Mouse (Mus musculus) heart, postnatal 0 days (tissue): ENCODE results near the gene Pfkm. TPM values are rescaled to one million over a fixed set of nuclear protein-coding genes. Genes with fewer than 3 reads are reported as not detected.

Experiments used
- ATAC-seq: fragments of 200-750 bp; cut with Nextera tagmentation; 2 replicates; pipeline ENCODE4 v1.8.0; 2017; ENCODE audit warnings: low read depth, moderate number of reproducible peaks, moderate library complexity; ENCODE audit not compliant: insufficient read depth
- DNase-seq: peaks from one replicate; pipeline ENCODE4 v3.0.0-alpha.2; 2016; ENCODE audit warnings: low spot score
- H3K27ac ChIP-seq: fragments of 300-500 bp; sonication (generic); 2 replicates; pipeline ENCODE4 v1.5.1; 2014; ENCODE audit warnings: low read depth, mild to moderate bottlenecking
- H3K27me3 ChIP-seq: fragments of 300-500 bp; sonication (generic); 2 replicates; pipeline ENCODE4 v1.6.1; 2014; ENCODE audit warnings: low read length, mixed read lengths; ENCODE audit not compliant: control insufficient read depth, insufficient read depth
- H3K36me3 ChIP-seq: fragments of 300-500 bp; sonication (generic); replicated peaks from 2 replicates; pipeline ENCODE4 v1.6.1; 2014; ENCODE audit warnings: low read length, mixed read lengths; ENCODE audit not compliant: control insufficient read depth, insufficient read depth
- H3K4me1 ChIP-seq: fragments of 300-500 bp; sonication (generic); 2 replicates; pipeline ENCODE4 v1.6.1; 2014; ENCODE audit warnings: antibody characterized with exemption; ENCODE audit not compliant: control insufficient read depth, insufficient read depth
- H3K4me2 ChIP-seq: fragments of 300-500 bp; sonication (generic); 2 replicates; pipeline ENCODE4 v1.6.1; 2014; ENCODE audit warnings: low read depth, mild to moderate bottlenecking, low read length, moderate library complexity
- H3K4me3 ChIP-seq: fragments of 300-500 bp; sonication (generic); 2 replicates; pipeline ENCODE4 v1.5.1; 2014; ENCODE audit warnings: low read depth, low read length
- H3K9ac ChIP-seq: fragments of 300-500 bp; sonication (generic); replicated peaks from 2 replicates; pipeline ENCODE4 v1.6.1; 2014; ENCODE audit warnings: low read depth, low read length, mixed read lengths
- H3K9me3 ChIP-seq: fragments of 300-500 bp; sonication (generic); replicated peaks from 2 replicates; pipeline ENCODE4 v1.6.1; 2016; ENCODE audit warnings: low read length; ENCODE audit not compliant: control insufficient read depth
- CTCF ChIP-seq: IDR thresholded peaks from 2 replicates; pipeline ENCODE4 v1.5.1; 2016; ENCODE audit warnings: antibody characterized with exemption, control low read depth, low read depth
- EP300 ChIP-seq: IDR thresholded peaks from 2 replicates; pipeline ENCODE4 v1.6.1; 2016; ENCODE audit warnings: antibody characterized with exemption, low read depth
- WGBS: fragments of 180-500 bp; shearing (Covaris S2); extraction: QIAGEN DNeasy Blood & Tissue Kit; methylation state at CpG from one replicate; pipeline ENCODE4 v1.1.7; 2014; 5-methylcytosine and 5-hydroxymethylcytosine counted together
- polyA plus RNA-seq: library from polyadenylated mRNA; unstranded; fragments of >200 nt; fragmentation: Nextera tagmentation; extraction: Ambion mirVana; gene quantifications from 2 replicates; pipeline ENCODE4 v1.2.1, GENCODE M21; 2015
- total RNA-seq: library from RNA; depleted of rRNA; stranded (reverse); fragments of >200 nt; gene quantifications from 2 replicates; pipeline ENCODE4 v1.2.3, GENCODE M21; 2014; ENCODE audit warnings: low replicate concordance

Pfkm gene
- total and polyA plus RNA-seq, 2 experiments from 2014 or later = 213 to 216 TPM

DNA sequence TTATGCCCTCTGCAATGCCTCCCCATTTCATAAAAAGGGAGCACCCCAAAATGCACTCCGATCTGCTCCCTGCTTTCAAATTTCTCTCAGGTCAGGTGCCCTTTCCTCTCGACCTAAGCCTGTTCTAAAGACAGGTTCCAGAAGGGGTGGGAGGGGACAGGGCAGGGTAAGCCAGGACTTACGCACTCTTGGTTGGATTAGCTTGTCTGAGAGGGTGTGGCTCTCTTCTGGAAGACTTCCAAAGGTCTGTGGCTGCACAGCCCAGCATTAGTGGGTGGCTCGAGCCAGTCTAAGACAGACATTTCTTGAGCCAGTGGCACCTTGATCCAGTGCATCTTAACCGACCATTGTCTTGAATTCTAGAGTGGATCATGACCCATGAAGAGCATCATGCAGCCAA is 19.4 kb downstream of the Pfkm start:
- 43% methylated on average over 5 of the region's 5 CpGs for WGBS
- peaks cover 14% of the 10 kb centered on the region for H3K36me3 ChIP-seq
- ATAC-seq (peak; percentile 42; the same call in 1 of the 2 replicates), DNase-seq (peak; percentile 60)
- no peak for TF ChIP-seq CTCF
- TF ChIP-seq EP300 = no peak
- no peak overlapping the region for H3K4me3 ChIP-seq
- no peak overlapping the region for H3K9ac ChIP-seq
- H3K9me3 ChIP-seq = no peaks in the 10 kb centered on the region
- no peaks in the 10 kb centered on the region for H3K27me3 ChIP-seq
- peak overlapping the region; percentile 40 for H3K4me2 ChIP-seq
- peak overlapping the region; percentile 39; the same call in 1 of the 2 replicates for H3K27ac ChIP-seq
- peaks cover 45% of the 10 kb centered on the region for H3K4me1 ChIP-seq

DNA sequence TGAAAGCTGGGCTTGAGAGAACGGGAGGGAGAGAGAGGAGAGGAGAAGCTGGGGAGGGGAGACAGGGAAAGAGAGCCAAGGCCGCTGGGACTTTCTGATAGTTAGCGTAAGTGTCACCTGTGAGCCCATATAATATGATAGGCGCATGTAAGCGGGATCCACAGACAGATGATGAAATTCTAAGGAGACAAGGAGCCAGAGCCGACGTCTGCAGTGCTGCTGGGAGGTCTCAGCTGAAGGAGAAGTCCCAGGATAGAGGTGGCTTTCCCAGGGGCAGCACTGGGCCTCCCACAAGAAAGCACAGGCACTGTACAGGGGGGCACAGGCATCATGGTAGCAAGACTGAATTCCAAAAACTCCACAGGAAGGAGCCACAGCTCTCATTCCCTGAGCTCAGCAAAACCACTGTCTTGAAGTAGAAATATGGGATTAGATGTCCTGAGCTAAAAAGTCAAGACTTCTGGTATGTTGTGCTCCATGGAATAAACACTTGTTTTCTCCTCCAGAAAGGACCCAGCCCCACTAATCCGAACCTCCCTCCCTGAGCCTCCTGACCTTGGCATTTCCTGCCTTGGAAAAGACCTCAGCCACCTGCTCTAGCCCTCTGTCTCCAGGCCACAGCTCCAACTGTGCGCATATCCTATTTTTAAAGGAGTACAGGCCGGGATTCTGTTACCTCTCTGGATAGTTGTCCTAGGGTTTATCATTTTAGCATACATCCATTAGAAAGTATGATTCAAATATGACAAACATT is 21.9 kb downstream of the Pfkm start:
- Histone ChIP-seq H3K36me3 (peaks cover 34% of the 10 kb centered on the region), H3K4me2 (no peak overlapping the region), H3K27ac (peak overlapping the region; percentile 82), H3K27me3 (no peaks in the 10 kb centered on the region), H3K9me3 (no peaks in the 10 kb centered on the region), H3K4me3 (no peak overlapping the region), H3K4me1 (peaks cover 40% of the 10 kb centered on the region), H3K9ac (no peak overlapping the region)
- 73% methylated on average over 10 of the region's 10 CpGs for WGBS
- TF ChIP-seq EP300 (no peak), CTCF (no peak)
- DNase-seq (no peak), ATAC-seq (no peak)

DNA sequence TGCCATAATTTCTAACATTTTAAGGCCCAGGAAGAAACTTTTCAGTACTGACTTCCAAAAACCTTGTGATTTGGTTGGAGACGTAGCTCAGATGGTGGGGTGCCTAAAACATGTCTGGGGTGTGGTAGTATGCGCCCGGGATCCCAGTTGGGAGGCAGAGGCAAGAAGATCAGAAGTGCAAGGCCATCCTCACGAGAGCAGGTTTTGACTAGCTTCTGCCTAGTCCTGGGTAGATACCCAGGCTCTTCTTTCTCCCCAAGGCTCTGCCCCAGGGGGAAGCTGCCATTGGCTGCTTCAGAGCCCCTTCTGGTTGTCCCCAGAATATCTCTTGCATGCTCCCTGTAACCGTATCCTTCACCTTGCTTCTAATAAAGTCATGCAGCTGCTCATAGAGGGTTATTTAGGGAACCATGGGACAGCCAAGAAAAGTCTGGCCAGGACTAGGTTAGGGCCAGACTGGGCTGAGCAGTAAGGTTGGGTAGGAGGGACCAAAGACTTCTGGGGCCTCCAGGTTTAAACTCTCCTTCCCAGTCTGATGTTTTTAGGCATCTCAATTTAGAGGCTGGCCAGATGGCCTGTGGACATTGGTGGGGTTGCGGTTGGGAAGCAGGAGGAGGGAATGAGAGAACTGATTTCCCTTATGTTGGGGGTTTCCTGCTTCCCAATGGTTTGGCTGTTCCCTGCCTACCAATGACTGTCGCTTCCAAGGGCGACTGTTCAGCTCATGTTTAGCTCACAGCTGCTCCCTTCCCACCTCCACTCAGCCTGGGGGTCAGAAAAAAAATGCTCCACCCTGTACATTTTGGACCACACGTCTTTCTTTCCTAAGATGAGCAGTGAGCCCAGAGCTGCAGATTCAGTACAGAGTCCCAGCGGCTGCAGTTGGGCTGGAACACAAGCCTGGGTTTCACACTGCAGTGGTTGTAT is 22.7 kb downstream of the Pfkm start:
- ATAC-seq (peak; percentile 81), DNase-seq (peak; percentile 71)
- H3K27ac ChIP-seq = peak overlapping the region; percentile 82
- no peak overlapping the region for H3K4me3 ChIP-seq
- no peaks in the 10 kb centered on the region for H3K27me3 ChIP-seq
- H3K9ac ChIP-seq = no peak overlapping the region
- peaks cover 32% of the 10 kb centered on the region for H3K4me1 ChIP-seq
- no peak for TF ChIP-seq CTCF
- no peak for TF ChIP-seq EP300
- no peak overlapping the region for H3K4me2 ChIP-seq
- H3K9me3 ChIP-seq = no peaks in the 10 kb centered on the region
- H3K36me3 ChIP-seq = peaks cover 42% of the 10 kb centered on the region
- 69% methylated on average over 10 of the region's 10 CpGs for WGBS

DNA sequence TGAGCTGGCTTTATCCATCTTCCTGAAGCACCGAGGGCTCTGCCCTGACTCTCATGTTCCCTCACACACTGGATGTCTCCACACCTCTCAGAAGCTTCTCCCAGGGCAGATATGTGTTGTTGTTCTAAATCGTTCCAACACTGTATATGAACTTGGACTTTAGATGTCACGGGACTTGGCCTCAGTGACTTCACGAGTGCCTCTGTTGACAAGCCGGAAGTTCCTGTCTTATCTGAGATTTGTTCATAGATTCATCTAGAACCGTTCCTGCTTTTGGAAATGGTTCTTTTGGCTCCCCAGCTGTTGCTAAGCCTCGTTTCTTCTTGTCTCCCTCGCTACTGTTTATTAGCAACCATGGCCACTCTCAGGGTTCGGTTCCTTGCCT is 23.4 kb downstream of the Pfkm start:
- no peaks in the 10 kb centered on the region for H3K9me3 ChIP-seq
- no peaks in the 10 kb centered on the region for H3K27me3 ChIP-seq
- peaks cover 49% of the 10 kb centered on the region for H3K36me3 ChIP-seq
- no peak overlapping the region for H3K4me3 ChIP-seq
- peaks cover 26% of the 10 kb centered on the region for H3K4me1 ChIP-seq
- DNase-seq (no peak), ATAC-seq (no peak)
- no peak overlapping the region for H3K4me2 ChIP-seq
- no peak overlapping the region for H3K9ac ChIP-seq
- TF ChIP-seq EP300 (no peak), CTCF (no peak)
- WGBS = 60% methylated on average over 9 of the region's 9 CpGs
- H3K27ac ChIP-seq = peak overlapping the region; percentile 82

DNA sequence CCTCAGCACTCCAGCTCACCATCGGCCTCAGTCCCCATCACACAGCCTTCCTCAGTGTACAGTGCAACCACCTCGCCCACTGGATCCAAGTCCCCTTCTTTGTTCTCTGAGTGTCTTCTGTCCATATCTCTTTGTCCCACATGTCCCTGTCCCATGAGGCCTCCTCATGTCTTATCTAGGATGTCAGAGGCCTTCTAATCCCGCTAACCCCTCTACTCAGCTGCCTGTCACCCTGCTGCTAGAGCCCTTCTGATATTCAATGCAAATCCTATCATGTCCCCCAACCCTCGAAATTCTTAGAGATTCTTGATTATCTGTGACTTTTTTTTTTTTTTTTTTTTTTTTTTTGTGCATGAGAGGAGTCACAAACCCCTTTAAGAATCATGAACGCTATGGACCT is 23.9 kb downstream of the Pfkm start:
- peaks cover 21% of the 10 kb centered on the region for H3K4me1 ChIP-seq
- WGBS = 63% methylated on average over 5 of the region's 5 CpGs
- ATAC-seq (no peak), DNase-seq (no peak)
- peaks cover 54% of the 10 kb centered on the region for H3K36me3 ChIP-seq
- no peaks in the 10 kb centered on the region for H3K9me3 ChIP-seq
- H3K27me3 ChIP-seq = no peaks in the 10 kb centered on the region
- H3K27ac ChIP-seq = peak overlapping the region; percentile 82; the same call in 1 of the 2 replicates
- H3K4me3 ChIP-seq = no peak overlapping the region
- H3K4me2 ChIP-seq = no peak overlapping the region
- H3K9ac ChIP-seq = no peak overlapping the region
- no peak for TF ChIP-seq CTCF
- TF ChIP-seq EP300 = no peak
